Mouse (Mus musculus): Measurements from ENCODE around the gene Prss2.

GRCm38 (mm10) chr6:41518017-41518524, 3.5 kb upstream of the Prss2 start:
- TF ChIP-seq TAL1 (IDR thresholded peaks at IDR 0.05; ENCODE audit: low read length) = no peak
- no peak for TF ChIP-seq GATA1 (IDR thresholded peaks at IDR 0.05; ENCODE audit: low read length)
